ENCODE assay signal across 10 mouse cellular contexts in the genomic region with DNA sequence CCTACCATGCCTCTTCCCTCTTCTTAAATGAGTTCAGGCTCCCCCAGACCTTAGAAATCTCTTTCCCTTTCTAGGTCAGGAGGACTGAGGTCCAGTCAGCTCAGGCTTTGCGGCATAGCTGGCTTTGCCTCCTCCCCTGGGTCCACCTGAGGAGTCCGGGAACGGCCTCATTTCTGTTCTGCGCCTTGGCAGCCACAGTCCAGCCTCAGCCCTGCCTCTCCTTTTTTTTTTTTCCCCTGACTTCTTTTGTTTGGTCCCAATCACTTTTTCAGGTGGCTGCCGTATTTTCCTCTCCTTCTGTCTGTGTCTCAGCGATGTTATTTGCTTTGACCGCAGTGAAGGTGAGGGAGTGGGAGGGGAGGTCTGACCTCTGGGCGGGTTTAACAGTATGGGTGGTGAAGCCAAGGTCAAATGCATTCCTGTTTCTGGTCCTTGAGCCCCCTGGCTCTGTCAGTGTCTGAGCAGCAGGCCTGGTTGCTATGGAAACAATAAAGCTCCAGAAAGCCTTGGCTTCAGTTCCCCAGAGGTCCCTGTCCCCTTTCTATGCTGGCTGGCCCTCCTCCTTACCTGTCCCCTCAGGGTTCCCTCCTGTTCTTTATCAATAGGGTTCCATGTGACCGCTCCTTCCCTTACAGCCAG. TPM values are rescaled to one million over a fixed set of nuclear protein-coding genes. Genes with fewer than 3 reads are reported as not detected.
DNase-seq lines count a peak whose midpoint lies in the region; ATAC-seq and TF ChIP-seq lines count a peak whose summit lies in the region.
"Had no signal": no experiment of that assay in that cellular context is flagged by ENCODE, and none has a peak within 500 bp of the region (broad histone marks: within the 10 kb centered on the region; RNA-seq: fewer than 3 reads in every experiment).

No protein-coding gene starts in this region.

- H3K4me1 ChIP-seq in ES-Bruce4 (ENCODE audit: control insufficient read depth, insufficient read depth, low read length), result peaks cover 2% of the 10 kb centered on the region
- H3K4me1 ChIP-seq in forebrain, embryonic 13.5 days, result peaks cover 55% of the 10 kb centered on the region
- H3K4me1 ChIP-seq in midbrain, embryonic 11.5 days (ENCODE audit: control insufficient read depth, insufficient read depth, low read length), result peaks cover 13% of the 10 kb centered on the region

- peak; percentile 48 for DNase-seq in cerebellum, adult 11-12 months
- no peak for DNase-seq in midbrain, embryonic 11.5 days (ENCODE audit: low spot score, missing footprints)
- DNase-seq in frontal cortex, postnatal 25 days (ENCODE audit: low spot score in 2 of 2), result no peak
- no peak for DNase-seq in spleen, adult 12 weeks (ENCODE audit: low spot score)
- DNase-seq in right cerebral cortex, adult 18-20 months, result no peak

- no peak for TF ChIP-seq CTCF in ES-Bruce4 (IDR thresholded peaks at IDR 0.05; ENCODE audit: low read depth, low read length)

- no peak overlapping the region for H3K27ac ChIP-seq in ES-Bruce4 (ENCODE audit: insufficient read depth, low read length)
- H3K27ac ChIP-seq in forebrain, embryonic 13.5 days, result peak overlapping the region; percentile 73
- no peak overlapping the region for H3K27ac ChIP-seq in midbrain, embryonic 11.5 days (ENCODE audit: low read depth, low read length)
- H3K27ac ChIP-seq: macrophage had no signal

- WGBS in forebrain, embryonic 13.5 days, result 50% methylated on average over 9 of the region's 9 CpGs
- 44% methylated on average over 9 of the region's 9 CpGs for WGBS in midbrain, embryonic 11.5 days

- no peak overlapping the region for H3K4me3 ChIP-seq in ES-Bruce4 (ENCODE audit: low read depth, low read length)
- no peak overlapping the region for H3K4me3 ChIP-seq in forebrain, embryonic 13.5 days
- H3K4me3 ChIP-seq in midbrain, embryonic 11.5 days (ENCODE audit: low read depth, low read length), result no peak overlapping the region

- no peak for ATAC-seq in cerebellum, adult (ENCODE audit: insufficient number of reproducible peaks, low FRiP score, low TSS enrichment)
- ATAC-seq in forebrain, embryonic 13.5 days, result 0 out of 2 replicates have a peak, but pooled peaks have one; percentile 30
- peak; percentile 44 for ATAC-seq in midbrain, embryonic 11.5 days (ENCODE audit: low FRiP score)
- ATAC-seq: Patski had no signal

- H3K9ac ChIP-seq in ES-Bruce4 (ENCODE audit: low read depth, poor library complexity, severe bottlenecking), result no peak overlapping the region
- H3K9ac ChIP-seq in forebrain, embryonic 13.5 days, result peak overlapping the region; percentile 24
- no peak overlapping the region for H3K9ac ChIP-seq in midbrain, embryonic 11.5 days (ENCODE audit: low read length)

- TF ChIP-seq POLR2A in ES-Bruce4 (IDR thresholded peaks at IDR 0.05; ENCODE audit: insufficient read depth, low read length), result no peak

- H3K9me3 ChIP-seq in ES-Bruce4 (replicated peaks; ENCODE audit: control insufficient read depth, insufficient read depth, low read length, poor library complexity, severe bottlenecking), result no peaks in the 10 kb centered on the region
- H3K9me3 ChIP-seq in forebrain, embryonic 13.5 days (replicated peaks), result no peaks in the 10 kb centered on the region
- no peaks in the 10 kb centered on the region for H3K9me3 ChIP-seq in midbrain, embryonic 11.5 days (ENCODE audit: control insufficient read depth, low read length)

- H3K36me3 ChIP-seq in ES-Bruce4 (ENCODE audit: control insufficient read depth, insufficient read depth, low read length, poor library complexity, severe bottlenecking), result no peaks in the 10 kb centered on the region
- peaks cover 21% of the 10 kb centered on the region; the same call in 1 of the 2 replicates for H3K36me3 ChIP-seq in forebrain, embryonic 13.5 days (ENCODE audit: poor library complexity, severe bottlenecking)
- no peaks in the 10 kb centered on the region for H3K36me3 ChIP-seq in midbrain, embryonic 11.5 days (ENCODE audit: control insufficient read depth, insufficient read depth, low read length)

- TF ChIP-seq EP300 in ES-Bruce4 (IDR thresholded peaks at IDR 0.05; ENCODE audit: insufficient read depth, low read depth, low read length), result 0 out of 2 replicates have a peak, but pooled peaks have one; percentile 23

- peak overlapping the region; percentile 3; the same call in 1 of the 2 replicates for H3K4me2 ChIP-seq in forebrain, embryonic 13.5 days
- H3K4me2 ChIP-seq in midbrain, embryonic 11.5 days, result no peak overlapping the region

- H3K27me3 ChIP-seq in ES-Bruce4 (ENCODE audit: control insufficient read depth, insufficient read depth, low read length, poor library complexity, severe bottlenecking), result no peaks in the 10 kb centered on the region
- no peaks in the 10 kb centered on the region for H3K27me3 ChIP-seq in forebrain, embryonic 13.5 days
- no peaks in the 10 kb centered on the region for H3K27me3 ChIP-seq in midbrain, embryonic 11.5 days (ENCODE audit: control insufficient read depth, insufficient read depth, low read length)

RNA-seq across cellular contexts. Expression of gene Nrxn2, which starts 34.3 kb away (rescaled TPM):
- 5.6 and 7.0 TPM in 2 replicates for polyA plus RNA-seq in ES-Bruce4 (2011; ENCODE audit: insufficient read depth, insufficient read length, low read depth, missing spikeins)
- 16.9 and 18.1 TPM in 2 replicates for polyA plus RNA-seq in forebrain, embryonic 13.5 days (2015; fragmentation: Nextera tagmentation; extraction: Ambion mirVana)
- polyA plus RNA-seq in midbrain, embryonic 11.5 days (2014; fragmentation: Nextera tagmentation; extraction: Ambion mirVana), result 9.2 and 9.5 TPM in 2 replicates
- polyA plus RNA-seq: macrophage, Patski had no signal

RNA-seq across cellular contexts. Expression of gene Rasgrp2, which starts 53.7 kb away (rescaled TPM):
- polyA plus RNA-seq in ES-Bruce4 (2011; ENCODE audit: insufficient read depth, insufficient read length, low read depth, missing spikeins), result 37.9 and 48.6 TPM in 2 replicates
- polyA plus RNA-seq in forebrain, embryonic 13.5 days (2015; fragmentation: Nextera tagmentation; extraction: Ambion mirVana), result 21.1 and 25.1 TPM in 2 replicates
- 14.1 and 16.8 TPM in 2 replicates for polyA plus RNA-seq in midbrain, embryonic 11.5 days (2014; fragmentation: Nextera tagmentation; extraction: Ambion mirVana)
